Mouse (Mus musculus): Measurements from ENCODE around the gene Spop. TPM values are rescaled to one million over a fixed set of nuclear protein-coding genes. Genes with fewer than 3 reads are reported as not detected.

Spop gene
- 76.1 TPM for total RNA-seq (2023)

GRCm38 (mm10) chr11:95413641-95414535 is at the start of gene Spop:
Gene Spop (plus strand): TSS chr11:95414080.

GRCm38 (mm10) chr11:95384319-95384972 is 29.4 kb upstream of the Spop start, which contains the start of gene Slc35b1:
Gene Slc35b1 (plus strand): TSS chr11:95384692.

GRCm38 (mm10) chr11:95514298-95514861 is 100.5 kb downstream of the Spop start, which contains the start of gene Nxph3:
Gene Nxph3 (minus strand): TSS chr11:95514570.

Other genes starting within 250 kb of the Spop start
- not detected for gene Tac4, start 152.6 kb upstream of the Spop start, total RNA-seq (2023)
- gene Kat7, start 103.8 kb upstream of the Spop start, total RNA-seq (2023): 90.8 TPM
- 89.7 TPM for gene Fam117a, start 77.1 kb upstream of the Spop start, total RNA-seq (2023)
- gene Slc35b1, start 29.4 kb upstream of the Spop start, total RNA-seq (2023): 48.9 TPM
- gene Nxph3, start 100.5 kb downstream of the Spop start, total RNA-seq (2023): not detected
- gene Ngfr, start 173.7 kb downstream of the Spop start, total RNA-seq (2023): 0.24 TPM